Mouse (Mus musculus) layer of hippocampus, adult 11-12 months (tissue): ENCODE measurements at regions not wholly inside any gene's neighbourhood (a gene's known extent, or its start where the extent isn't known, plus 50 kb on each side); places are given as distances from the start of the nearest gene placed in this dataset.

Source experiments
- DNase-seq: peaks from one replicate; pipeline ENCODE4 v3.0.0; 2022; ENCODE audit warnings: low spot score

- DNase-seq = no peak
Measured at GRCm38 (mm10) chr8:6002612-6003011, 897.5 kb upstream of the Slc10a2 start.

DNA sequence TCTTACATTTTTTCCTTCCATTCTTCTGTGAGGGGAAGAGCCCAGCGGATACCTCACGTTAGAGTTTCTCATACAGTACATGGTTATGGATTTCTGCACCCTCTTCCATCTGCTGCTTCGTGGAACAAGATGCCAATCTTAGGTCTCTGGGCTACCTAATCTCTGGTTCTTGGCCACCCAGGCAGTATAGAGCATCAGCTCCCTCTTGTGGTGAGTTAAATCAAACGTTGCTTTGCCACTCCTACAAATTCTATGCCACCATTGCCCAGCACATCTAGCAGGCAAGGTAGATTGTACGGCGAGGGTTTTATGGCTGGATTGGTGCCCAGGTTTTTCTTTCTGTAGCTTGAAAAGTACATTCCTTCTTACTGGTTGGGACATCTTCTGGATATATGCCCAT lies 889.7 kb upstream of the Slc10a2 start:
- DNase-seq = peak; percentile 4

DNA sequence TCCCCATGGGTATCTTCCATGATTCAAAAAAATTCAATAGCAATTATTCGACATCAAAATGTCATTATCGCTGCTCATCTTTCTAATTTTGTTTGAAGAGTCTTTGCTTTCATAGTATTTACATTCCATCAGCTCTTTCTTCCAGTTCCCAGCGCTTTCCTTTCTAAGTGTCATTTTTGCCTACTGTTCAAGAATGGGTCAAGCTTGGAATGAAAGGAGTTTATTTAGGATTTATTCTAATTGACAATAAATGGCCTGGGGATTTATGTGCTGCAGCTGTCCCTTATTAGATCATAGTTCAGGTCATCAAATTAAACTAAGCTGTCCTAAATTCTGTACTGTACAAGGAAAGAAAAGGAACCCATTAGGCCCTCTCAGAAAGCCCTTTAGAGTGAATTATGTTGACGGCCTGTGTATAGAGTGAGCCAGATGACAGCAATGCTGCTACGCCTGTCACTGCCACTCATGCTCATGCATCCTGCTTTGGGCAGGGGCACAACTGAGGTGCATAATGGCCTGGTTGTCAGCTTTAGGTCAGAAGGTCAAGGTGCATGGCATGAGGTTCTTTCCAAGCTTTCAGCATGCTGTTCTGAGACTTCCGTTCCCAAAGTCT lies 860.4 kb upstream of the Slc10a2 start:
- no peak for DNase-seq

GRCm38 (mm10) chr8:5964299-5964698 lies 859.1 kb upstream of the Slc10a2 start:
- DNase-seq = no peak

GRCm38 (mm10) chr8:5938057-5938456 lies 832.9 kb upstream of the Slc10a2 start:
- no peak for DNase-seq

DNA sequence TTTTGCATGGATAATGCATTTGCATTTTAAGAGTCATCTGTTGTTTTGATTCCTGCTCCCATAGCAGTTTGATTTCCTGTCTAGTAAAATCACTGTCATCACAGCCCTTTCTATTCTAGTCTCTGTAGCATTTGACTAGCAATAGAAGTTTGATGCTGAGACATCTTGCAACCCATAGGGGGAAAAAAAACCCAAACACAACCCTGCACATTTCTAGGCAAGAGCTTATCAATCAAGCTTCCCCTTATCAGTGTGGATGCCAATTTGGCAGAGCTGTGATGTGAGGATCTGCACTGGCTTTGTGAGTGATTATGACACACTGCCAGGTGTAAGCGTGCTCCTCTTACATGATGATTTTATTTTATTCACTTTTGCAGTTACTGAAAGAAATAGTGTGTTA lies 813.0 kb upstream of the Slc10a2 start:
- peak; percentile 2 for DNase-seq
